Mouse (Mus musculus): Measurements from ENCODE around the gene Trmt44. TPM values are rescaled to one million over a fixed set of nuclear protein-coding genes. Genes with fewer than 3 reads are reported as not detected.
"Not testable (repeated sequence)": the region's sequence is repeated elsewhere in the genome, so short reads cannot be mapped to it uniquely, and the experiment has no call there.

Gene Trmt44
- total RNA-seq, 2 experiments from 2014 or later = 1.5 to 1.6 TPM

DNA sequence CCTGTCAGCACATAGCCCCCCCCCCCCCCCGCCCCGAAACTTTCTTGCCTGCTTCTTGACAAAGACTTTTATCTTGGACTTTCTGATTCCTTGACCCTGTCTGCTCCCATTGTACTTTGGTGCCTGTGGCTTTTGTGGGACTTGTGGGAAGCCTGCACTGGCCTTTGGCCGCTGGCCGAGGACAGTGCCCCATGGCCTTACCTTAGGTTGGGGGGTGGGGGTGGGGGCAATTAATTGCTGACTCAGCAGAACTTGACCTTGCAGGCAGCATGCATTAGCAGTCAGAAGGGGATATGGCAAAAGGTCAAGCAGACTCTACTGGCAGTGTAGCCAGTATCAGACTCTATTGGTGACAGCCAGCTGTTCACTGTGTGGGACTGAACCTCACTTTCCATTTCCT, 16.6 kb upstream of the Trmt44 start:
- no peak for DNase-seq

DNA sequence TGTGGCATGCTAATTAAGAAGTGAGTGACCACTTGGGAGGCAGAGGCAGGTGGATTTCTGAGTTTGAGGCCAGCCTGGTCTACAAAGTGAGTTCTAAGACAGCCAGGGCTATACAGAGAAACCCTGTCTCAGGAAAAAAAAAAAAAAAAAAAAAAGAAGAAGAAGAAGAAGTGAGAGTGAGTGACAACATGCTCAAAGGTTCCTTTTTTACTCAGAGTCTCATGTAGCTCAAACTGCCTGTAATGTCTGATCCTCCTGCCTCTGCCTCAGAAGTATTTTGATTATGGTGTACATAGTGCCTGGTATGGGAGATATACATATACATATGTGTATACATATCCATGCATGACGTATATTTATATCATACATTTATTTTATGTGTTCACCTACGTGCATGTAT, 9.4 kb upstream of the Trmt44 start:
- not testable (repeated sequence) for DNase-seq

DNA sequence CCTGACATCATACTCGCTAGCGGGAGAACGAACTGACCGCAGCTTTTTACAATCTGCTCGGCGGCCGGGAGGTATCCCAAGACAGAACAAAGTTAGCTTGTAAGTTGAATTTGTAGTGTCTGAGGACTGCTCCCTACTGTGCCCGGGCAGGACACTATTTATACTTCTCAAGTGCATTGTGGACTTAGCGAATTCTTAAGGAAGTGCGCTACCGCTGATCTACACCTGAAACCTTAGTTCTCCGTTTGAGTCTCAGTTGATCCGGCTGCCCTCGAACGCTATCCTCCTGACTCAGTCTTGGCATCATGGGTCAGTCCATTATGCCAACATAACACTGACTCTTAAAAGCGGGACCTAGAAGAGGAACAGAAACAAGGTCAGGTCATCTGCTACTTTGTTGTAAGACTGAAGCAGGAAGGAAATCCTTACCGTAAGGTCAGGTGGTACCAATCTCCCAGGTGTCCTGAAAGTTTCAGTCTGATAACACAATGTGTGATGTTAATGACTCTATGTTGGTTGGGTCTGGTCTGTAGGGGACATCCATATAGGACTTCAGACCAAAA, 8.4 kb upstream of the Trmt44 start:
- DNase-seq = no peak

DNA sequence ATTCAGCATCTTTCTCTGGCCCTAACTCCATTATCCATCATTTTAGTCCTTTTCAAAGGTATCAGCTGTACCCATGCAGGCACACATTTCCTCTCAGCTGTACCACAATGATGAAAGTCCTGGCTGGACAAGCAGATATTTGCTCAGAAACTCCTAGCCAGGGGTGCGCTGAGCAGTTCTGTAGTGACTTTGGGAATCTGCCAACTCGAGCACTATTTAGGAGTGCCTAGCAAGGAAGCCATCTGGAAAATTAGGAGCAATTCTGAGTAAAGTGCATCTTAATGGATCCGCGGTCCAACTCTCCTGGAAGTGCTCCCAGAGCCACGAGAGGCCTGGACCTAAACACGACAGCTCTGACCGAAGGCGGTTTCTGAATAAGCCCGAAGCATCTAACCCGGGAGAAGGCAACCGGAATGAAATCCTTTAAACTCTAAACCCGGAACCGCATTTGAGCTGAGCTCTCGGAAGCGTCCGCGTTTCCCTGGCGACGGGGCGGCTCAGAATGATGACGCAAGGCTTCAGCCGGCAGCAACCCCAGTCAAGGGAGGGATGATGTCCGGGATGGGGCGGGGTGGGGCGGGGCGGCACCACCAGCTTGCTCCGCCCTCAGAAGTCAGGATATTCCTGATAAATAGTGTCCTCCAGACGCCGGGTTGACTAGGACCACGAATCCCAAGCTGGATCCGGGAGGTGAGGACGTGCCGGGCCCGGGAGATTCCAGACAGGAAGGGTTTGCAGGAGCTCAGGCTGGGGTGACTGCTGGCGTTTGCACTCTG, 7.8 kb upstream of the Trmt44 start, which contains the start of gene Acox3:
TSS of gene Acox3 (plus strand) at position 596 of the 776 bp plus-strand sequence.
- peak; percentile 94 for DNase-seq

DNA sequence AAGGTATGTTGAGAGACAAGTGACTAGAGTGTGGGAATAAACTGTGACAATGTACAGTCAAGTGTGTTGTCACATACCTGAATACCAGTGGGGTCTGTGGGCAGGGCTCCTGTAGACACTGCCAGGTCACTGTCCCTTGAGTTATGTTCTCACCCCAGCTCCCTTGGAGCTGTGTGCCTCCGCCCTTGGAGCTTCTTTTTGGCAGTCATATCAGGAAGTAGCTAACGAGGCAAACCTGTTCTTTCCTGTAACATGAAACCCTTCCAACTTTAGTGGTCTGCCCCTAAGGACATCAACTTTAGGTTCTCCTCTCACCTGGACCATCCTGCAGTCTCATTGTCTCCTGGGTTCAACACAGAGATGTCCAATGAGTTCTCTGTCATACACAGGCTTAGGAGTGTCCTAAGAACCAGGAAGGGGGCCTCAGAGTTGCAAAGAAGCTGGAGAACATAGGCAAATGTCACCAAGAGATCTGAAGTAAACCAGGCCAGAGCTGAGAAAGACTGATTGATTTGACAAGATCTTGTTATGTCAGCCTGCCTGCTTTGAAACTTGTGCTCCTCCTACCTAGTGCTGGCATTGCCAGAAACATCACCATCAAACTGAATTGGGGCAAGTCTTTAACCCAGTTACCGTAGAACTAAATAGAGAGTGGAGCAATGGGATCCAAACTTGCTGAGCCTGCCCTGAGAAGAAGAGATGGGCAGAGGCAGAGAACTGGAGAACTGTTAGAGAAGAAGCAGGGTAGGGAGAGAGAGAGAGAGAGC, 5.5 kb upstream of the Trmt44 start:
- DNase-seq = no peak

DNA sequence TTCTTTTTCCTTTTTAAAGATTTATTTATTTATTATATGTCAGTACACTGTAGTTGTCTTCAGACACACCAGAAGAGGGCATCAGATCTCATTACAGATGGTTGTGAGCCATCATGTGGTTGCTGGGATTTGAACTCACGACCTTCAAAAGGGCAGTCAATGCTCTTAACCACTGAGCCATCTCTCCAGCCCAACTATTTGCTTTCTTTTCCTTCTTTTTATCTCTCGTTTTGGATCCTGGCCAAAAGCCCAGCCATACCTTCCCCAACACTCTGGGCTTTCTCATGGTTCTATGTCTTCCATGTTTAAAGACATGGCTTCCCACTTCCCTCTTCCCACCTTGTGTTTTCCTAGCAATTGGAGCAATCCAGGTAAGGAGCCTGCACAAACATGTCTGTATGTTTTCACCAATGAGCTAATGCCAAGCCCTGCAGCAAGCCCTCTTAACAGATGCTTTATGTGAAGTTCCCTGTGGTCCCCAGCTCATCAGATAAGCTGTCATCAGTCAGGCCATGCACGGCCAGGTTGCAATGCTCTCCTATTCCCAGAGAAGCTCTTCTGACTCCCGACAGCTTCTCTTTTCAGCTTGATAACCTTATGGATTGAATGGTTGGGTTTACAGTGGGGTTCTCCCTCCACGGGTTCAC, 4.5 kb upstream of the Trmt44 start:
- no peak for DNase-seq

DNA sequence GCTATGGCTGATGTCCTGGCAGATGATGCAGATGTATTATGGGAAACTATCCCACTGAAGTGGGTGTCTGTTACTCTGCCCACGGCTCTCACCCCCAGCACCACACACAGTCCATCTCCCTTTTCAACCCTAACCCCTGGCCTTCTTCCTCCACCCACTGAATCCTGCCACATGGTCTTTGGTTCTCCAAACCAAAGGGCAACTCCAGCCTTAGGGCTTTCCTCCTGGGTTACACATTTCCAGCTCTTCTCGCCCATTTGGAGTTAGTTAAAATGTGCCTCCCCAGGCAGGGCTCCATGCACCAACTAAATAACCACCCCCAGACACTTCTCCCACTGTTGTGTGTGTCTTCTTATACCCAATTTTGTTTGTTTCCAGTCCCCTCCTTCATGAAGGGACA, 3.5 kb upstream of the Trmt44 start:
- DNase-seq = no peak

DNA sequence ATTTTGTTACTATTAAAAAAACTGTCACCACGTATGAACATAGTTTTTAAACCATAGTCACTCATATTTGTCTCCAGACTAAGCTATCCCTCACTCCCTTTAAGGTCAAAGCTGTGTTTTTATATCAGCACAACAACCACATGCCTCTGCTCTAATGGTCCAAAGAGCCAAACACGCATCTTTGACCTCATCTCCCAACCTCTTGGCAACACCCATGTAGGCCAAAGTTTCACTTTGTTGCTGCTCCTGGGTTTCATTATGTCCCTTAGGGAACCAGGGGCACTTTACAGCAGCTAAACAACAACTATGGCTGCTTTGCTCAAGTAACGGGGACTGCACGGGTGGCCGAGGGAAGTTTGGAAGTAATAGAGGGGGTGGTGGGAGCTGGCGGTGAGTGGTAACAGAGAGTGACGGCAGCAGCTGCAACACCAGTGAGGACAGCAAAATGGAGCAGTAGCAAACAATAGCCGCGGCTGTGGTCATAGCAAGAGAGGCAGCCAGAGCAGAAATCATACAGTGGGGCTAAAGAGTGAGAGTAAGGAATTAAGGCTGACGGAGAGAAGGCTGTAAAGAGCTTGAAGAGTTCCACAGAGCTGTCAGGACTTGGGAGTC, 1.6 kb upstream of the Trmt44 start:
- no peak for DNase-seq

DNA sequence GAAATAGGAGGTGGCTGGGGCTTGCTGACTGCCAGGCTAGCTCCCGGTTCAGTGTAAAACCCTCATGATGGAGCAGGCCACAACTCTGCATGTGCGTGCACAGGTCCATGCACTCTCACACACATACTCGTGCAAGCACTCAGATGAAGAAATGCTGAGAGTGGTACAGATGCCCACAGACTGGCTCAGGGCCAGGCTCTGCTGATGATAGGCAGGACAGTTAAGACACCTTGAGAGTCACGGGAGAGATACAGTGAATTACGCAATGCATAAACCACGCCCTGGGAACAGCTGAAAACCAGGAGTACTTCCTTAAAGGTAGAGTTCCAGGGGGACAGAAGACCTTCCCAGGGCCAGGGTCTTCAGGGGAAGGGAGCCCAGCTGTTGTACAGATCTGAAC, 3.3 kb downstream of the Trmt44 start:
- DNase-seq = no peak

DNA sequence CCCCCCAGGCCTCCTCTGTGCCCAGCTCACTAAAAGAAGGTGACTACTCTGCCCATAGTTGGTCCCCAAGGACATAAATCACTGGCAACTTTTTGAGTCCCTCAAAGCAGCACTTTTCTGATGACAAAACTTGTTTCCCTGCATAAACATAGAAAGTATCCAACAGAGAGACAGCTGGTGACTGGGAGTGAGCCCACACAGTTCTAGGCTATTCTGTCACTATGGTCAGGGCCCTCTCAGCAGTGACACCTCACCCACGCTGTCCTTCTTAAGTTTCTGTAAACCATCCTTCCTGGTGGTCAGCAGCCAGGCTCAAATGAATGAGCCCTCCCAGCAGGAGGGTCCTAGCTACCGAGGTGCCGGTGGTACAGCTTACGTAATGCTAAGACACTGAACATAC, 8.2 kb downstream of the Trmt44 start:
- no peak for DNase-seq

DNA sequence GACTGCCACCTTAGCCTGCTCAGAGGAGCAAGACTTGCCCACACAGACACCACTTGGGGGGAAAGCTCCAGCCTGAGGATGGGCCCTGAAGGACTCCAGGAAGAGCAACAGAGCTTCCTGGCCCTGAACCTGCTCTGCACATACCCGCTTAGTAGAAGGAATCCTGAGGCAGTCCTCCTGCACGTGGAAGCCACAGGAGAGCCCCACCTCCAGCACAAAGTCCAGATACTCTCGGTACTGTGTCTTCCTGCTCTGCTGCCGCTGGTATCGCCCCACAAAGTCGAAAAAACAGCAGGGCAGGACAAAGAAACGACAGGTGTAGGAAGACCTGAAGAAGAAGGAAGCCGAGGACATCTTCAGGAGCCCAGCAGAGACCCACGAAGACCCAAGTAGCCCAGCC, 9.7 kb downstream of the Trmt44 start:
- DNase-seq = no peak

DNA sequence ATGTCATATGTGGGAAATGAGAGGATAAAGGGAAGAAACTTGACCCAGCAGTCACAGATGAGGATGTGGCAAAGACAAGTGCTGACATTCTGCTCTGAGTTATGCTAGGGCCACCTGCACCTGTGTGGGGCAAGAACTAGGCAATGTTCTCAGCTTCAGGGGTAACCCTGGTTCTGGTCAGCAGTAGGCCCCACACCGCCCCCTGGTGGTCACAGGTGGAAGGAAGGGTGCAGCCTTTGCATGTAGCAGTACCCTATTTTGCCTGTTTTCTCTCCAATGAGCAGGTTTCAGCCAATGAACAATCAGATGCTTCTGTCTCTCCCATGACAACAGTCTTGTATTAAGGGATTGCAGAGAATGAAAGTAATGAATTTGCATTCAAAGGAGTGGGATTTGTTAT, 11.4 kb downstream of the Trmt44 start:
- DNase-seq = peak; percentile 38

DNA sequence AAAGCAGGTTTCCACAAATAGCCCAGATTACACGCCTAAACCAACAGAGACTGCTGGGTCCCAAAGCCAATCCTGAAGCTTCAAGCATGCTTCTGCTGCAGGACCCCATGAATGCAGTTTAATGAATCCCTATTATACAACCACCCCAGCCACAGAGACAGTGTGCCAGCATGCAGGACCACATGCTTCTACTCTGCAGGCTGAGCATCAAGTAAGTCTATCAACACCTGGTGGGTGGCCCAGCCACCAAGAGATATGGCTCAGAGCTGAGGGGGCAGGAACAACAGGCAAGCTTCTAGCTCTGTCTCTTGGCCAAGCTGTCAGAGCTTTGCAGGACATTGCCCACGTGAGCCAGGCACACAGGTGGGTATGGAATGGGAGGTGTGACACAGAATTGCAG, 12.3 kb downstream of the Trmt44 start:
- no peak for DNase-seq

DNA sequence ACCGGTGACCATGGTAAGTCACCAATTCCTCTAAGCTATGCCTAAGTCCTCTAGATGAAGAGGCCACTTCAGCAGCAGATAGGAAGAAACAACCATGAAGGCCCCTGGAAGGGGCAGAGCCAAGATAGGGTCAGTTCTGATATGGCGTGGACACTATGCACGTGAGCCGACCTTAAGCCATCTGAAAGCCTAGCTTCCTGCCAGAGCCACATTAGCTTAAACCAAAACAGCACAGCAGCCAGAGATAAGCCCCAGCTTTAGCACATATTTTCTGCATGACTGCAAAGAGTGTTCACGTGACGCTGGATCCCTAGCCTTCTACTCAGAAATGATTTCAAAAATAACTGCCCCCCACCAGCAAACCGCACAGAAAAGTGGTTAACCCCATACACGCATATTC, 15.4 kb downstream of the Trmt44 start:
- DNase-seq = no peak

DNA sequence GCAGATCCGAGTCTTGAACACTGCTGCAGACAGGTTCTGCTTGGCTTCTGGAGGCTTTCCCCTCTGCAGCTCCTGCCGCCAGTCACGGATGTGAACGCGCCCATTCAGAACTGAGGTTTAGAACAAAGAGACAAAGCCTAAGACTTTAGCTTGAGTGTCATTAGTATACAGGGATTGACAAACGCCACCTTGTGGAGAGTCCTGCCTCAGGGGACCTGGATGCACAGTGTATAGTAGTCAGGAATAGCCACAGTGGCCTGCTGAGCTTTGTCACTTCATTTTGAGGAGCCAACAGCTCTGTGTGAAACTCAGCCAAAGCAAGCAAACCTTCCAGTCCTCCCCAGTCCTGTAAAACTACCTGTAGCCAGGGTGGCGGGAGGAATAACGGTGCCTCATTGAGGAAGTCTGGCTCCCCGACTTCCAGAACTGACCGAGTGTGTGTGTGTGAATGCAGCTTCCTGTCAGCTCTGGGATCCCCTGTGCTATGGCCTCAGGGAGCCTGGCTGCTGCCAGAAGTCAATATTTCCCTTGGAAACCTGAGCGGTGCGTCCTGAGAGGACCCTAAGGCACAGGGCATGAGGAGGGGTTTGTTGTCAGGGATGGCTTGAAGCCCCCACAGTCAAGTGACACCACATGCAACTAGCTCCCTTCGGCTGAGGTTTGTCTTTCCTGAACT, 16.8 kb downstream of the Trmt44 start:
- DNase-seq = no peak

DNA sequence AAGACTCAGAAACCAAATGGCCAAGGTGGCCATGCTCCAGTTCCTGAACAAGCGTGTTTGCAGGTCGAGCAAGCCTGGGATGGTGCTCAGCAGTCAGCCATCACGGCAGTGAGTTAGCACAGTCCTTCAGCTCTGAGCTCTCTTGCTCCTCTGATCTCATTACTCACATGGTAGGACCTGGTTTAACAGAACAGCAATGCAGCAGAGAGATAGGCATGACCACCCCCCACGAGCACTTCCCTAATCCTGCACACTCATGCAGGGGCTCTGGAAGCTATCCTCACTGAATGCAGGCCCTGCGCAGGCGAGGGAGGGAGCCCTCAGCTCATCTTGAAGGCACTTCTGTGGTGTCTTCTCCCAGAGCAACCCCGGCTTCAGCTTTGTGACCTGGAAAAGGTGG, 18.5 kb downstream of the Trmt44 start:
- DNase-seq = no peak

DNA sequence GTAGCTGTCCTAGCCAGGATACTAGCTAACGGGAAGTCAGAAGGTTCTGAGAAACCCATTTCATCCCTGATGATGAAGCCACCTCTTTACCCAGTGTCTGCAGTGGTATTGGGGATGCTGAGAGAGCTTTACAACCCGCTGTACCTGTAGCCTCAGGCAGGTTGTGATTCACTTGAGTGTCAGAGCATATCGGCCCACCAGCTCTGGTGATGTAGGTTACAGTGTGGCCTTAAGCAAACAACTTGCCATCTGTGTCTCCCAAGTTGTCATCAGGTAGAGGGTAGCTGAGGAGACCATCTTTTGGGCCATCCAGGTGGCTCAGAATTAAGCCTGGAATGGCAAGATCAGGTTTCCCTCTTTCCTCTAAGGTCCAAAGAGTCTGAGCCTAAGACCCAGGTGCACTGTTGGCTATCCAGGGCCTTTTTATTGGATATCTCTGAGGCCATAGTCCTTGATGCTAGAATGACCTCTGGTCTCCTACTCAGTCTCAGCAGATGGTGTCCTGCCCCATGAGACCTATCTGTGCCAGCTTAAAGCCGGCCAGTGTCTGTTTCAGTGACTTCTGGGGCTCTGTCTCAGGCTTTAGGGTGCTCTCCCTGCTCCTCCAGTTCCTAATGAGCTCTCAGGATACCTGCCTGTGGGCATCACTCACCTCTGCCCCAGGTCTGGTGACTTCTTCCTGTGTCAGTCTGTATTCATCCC, 21.9 kb downstream of the Trmt44 start:
- no peak for DNase-seq

DNA sequence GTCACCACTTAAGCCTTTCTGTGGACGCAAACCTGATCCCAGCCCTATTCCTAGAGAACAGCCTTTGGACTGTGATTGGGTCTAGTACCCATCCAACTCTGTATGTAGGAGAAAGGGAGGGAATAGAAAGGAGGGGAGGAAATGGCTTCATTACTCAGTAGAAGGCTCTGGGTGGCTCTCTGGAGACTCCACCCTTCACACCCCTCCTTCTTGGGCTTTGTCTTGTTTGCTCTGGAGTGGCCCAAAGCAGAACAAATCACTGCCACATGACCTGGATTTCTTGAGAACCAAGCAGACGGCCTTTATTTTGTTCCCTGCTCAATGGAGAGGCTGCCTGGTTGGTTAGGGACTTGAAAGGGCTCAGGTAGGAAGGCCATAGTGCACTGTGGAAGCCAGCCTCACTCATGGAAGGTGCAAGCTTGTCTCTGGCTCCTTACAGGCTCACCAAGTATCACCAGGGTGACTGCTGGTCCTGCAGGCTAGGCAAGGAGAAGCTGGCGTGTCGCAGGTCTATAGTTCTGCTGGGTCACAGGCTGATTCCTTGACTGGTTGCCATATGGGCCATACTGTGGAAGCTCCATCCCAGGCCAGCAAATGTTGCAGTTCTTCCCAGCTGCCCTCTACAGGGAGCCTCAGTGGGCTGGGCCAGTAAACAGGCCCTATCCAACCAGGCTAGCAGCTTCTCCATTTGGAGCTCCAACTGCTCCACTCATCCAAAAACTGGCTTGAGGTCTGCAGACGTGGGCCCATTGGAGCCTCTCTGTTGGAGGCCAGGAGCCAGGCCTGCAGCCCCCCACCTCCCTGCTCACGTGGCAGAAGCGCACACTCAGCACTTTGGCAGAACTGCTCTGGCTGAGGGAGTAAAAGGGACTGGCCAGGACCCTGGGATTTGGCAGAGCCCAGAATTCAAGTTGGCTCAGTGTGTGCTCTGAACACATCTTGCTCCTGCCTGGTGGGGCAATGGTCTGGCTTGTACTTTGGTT, 22.7 kb downstream of the Trmt44 start:
- DNase-seq = peak; percentile 60

DNA sequence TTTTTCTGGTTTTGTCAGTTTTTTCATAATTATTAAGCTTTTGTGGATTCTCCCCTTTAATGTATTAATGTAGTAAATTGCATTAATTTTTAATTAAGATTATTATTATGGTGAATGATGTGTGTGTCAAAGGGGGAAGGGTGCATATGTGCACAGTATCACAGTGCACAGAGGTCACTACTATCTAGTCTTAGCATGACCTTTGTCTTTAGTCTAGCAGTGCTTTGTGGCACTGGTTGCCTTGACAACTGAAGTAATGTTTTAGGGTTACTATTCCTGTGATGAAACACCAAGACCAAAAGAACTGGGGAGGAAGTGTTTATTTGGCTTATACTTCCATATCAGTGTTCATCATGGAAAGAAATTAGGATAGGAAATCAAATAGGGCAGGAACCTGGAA, 28.7 kb downstream of the Trmt44 start:
- no peak for DNase-seq
